Mouse (Mus musculus) c-Kit-positive CD71-positive TER-119-negative erythroid progenitor cells, embryonic 14.5 days (primary cell): ENCODE measurements around the gene Dnase2a.
A peak's percentile ranks its signal among the peaks of the same experiment; 100 is the strongest.
"Not testable (repeated sequence)": the region's sequence is repeated elsewhere in the genome, so short reads cannot be mapped to it uniquely, and the experiment has no call there.

Source experiments
- DNase-seq: peaks from one replicate; pipeline ENCODE4 v3.0.0-alpha.2; 2013; ENCODE audit warnings: low read depth

Dnase2a gene

GRCm38 (mm10) chr8:84907979-84908378 lies 381 bp upstream of the Dnase2a start:
- DNase-seq: not testable (repeated sequence)

GRCm38 (mm10) chr8:84909162-84909767 lies 905 bp downstream of the Dnase2a start:
- DNase-seq: no peak

- DNase-seq: no peak
Observed at GRCm38 (mm10) chr8:84909949-84910348, 1.6 kb downstream of the Dnase2a start.

- DNase-seq: no peak
Observed at GRCm38 (mm10) chr8:84910551-84910950, 2.2 kb downstream of the Dnase2a start.

- DNase-seq: no peak
Observed at GRCm38 (mm10) chr8:84911854-84912253, 3.5 kb downstream of the Dnase2a start.

- no peak for DNase-seq
Observed at GRCm38 (mm10) chr8:84912391-84912790, 4.0 kb downstream of the Dnase2a start.

GRCm38 (mm10) chr8:84912895-84913501 lies 4.6 kb downstream of the Dnase2a start:
- DNase-seq: peak; percentile 83

GRCm38 (mm10) chr8:84913502-84913900 lies 5.1 kb downstream of the Dnase2a start:
- DNase-seq: no peak

GRCm38 (mm10) chr8:84913960-84914359 lies 5.6 kb downstream of the Dnase2a start:
- peak; percentile 82 for DNase-seq

GRCm38 (mm10) chr8:84915269-84915668 lies 6.9 kb downstream of the Dnase2a start:
- no peak for DNase-seq

- no peak for DNase-seq
Observed at GRCm38 (mm10) chr8:84917781-84918180, 9.4 kb downstream of the Dnase2a start.

GRCm38 (mm10) chr8:84918646-84919045 lies 10.3 kb downstream of the Dnase2a start:
- DNase-seq: no peak

- no peak for DNase-seq
Observed at GRCm38 (mm10) chr8:84921596-84921995, 13.2 kb downstream of the Dnase2a start.

- DNase-seq: no peak
Observed at GRCm38 (mm10) chr8:84925557-84925956, 17.2 kb downstream of the Dnase2a start.

GRCm38 (mm10) chr8:84927513-84927912 lies 19.2 kb downstream of the Dnase2a start:
- DNase-seq: no peak

GRCm38 (mm10) chr8:84928456-84929306 lies 20.3 kb downstream of the Dnase2a start:
- no peak for DNase-seq

- DNase-seq: no peak
Observed at GRCm38 (mm10) chr8:84930582-84930981, 22.2 kb downstream of the Dnase2a start.

- no peak for DNase-seq
Observed at GRCm38 (mm10) chr8:84933767-84934559, 25.6 kb downstream of the Dnase2a start.

GRCm38 (mm10) chr8:84934860-84935259 lies 26.5 kb downstream of the Dnase2a start:
- no peak for DNase-seq

GRCm38 (mm10) chr8:84935489-84935888 lies 27.1 kb downstream of the Dnase2a start:
- no peak for DNase-seq

GRCm38 (mm10) chr8:84936041-84936961 lies 27.9 kb downstream of the Dnase2a start:
- DNase-seq: no peak
